Mouse (Mus musculus): ENCODE measurements around the gene Cd3d. TPM values are rescaled to one million over a fixed set of nuclear protein-coding genes. Genes with fewer than 3 reads are reported as not detected.

Cd3d gene
- polyA plus RNA-seq (2012; fragmentation: generic; extraction: Trizol): not detected
- long read RNA-seq, experiment 1: 0 reads
- long read RNA-seq, experiment 2: 0 reads

- no peaks in the 10 kb centered on the region for H3K36me3 ChIP-seq (ENCODE audit: control insufficient read depth, insufficient read depth)
- no peaks in the 10 kb centered on the region for H3K79me3 ChIP-seq (ENCODE audit: low read depth)
- H3K4me3 ChIP-seq (ENCODE audit: insufficient read depth, poor library complexity, severe bottlenecking): no peak within 1 kb of the TSS
- TF ChIP-seq CTCF (IDR thresholded peaks at IDR 0.05; ENCODE audit: control insufficient read depth, insufficient read depth, insufficient read length) (no peak), MYOD1 (IDR thresholded peaks at IDR 0.05; ENCODE audit: control insufficient read depth, insufficient read length, low read depth) (no peak), USF1 (IDR thresholded peaks at IDR 0.05; ENCODE audit: low read depth) (no peak), CEBPB (IDR thresholded peaks at IDR 0.05; ENCODE audit: low read depth) (no peak), MYOG (IDR thresholded peaks at IDR 0.05; ENCODE audit: control insufficient read depth, extremely low read depth, insufficient read length) (no peak), MAX (IDR thresholded peaks at IDR 0.05) (no peak), FOSL1 (IDR thresholded peaks at IDR 0.05; ENCODE audit: insufficient read depth, low read length, poor library complexity, severe bottlenecking) (no peak)
- peaks cover 31% of the 10 kb centered on the region for H3K27me3 ChIP-seq (ENCODE audit: control insufficient read depth, insufficient read depth, insufficient read length)
- H3K79me2 ChIP-seq (ENCODE audit: control insufficient read depth, insufficient read depth): no peaks in the 10 kb centered on the region
- no peak within 1 kb of the TSS for H3ac ChIP-seq (ENCODE audit: control insufficient read depth, insufficient read length, low read depth)
These were observed at the start of gene Cd3d for GRCm38 (mm10) chr9:44981676-44982075. Gene Cd3d (plus strand): TSS chr9:44981786.

- TF ChIP-seq MYOG (IDR thresholded peaks at IDR 0.05; ENCODE audit: control insufficient read depth, extremely low read depth, insufficient read length) (no peak), MAX (IDR thresholded peaks at IDR 0.05) (no peak), MYOD1 (IDR thresholded peaks at IDR 0.05; ENCODE audit: control insufficient read depth, insufficient read length, low read depth) (no peak), FOSL1 (IDR thresholded peaks at IDR 0.05; ENCODE audit: insufficient read depth, low read length, poor library complexity, severe bottlenecking) (no peak), CTCF (IDR thresholded peaks at IDR 0.05; ENCODE audit: control insufficient read depth, insufficient read depth, insufficient read length) (no peak), USF1 (IDR thresholded peaks at IDR 0.05; ENCODE audit: low read depth) (no peak), CEBPB (IDR thresholded peaks at IDR 0.05; ENCODE audit: low read depth) (no peak)
- peaks cover 35% of the 10 kb centered on the region for H3K36me3 ChIP-seq (ENCODE audit: control insufficient read depth, insufficient read depth)
These were observed 39.8 kb upstream of the Cd3d start for GRCm38 (mm10) chr9:44941756-44942155.

GRCm38 (mm10) chr9:44942421-44942820 is 39.2 kb upstream of the Cd3d start:
- Histone ChIP-seq H3K79me3 (ENCODE audit: low read depth) (no peaks in the 10 kb centered on the region), H3K4me3 (ENCODE audit: insufficient read depth, poor library complexity, severe bottlenecking) (no peak overlapping the region), H3K36me3 (ENCODE audit: control insufficient read depth, insufficient read depth) (peaks cover 41% of the 10 kb centered on the region), H3ac (ENCODE audit: control insufficient read depth, insufficient read length, low read depth) (no peak overlapping the region), H3K79me2 (ENCODE audit: control insufficient read depth, insufficient read depth) (no peaks in the 10 kb centered on the region), H3K27me3 (ENCODE audit: control insufficient read depth, insufficient read depth, insufficient read length) (no peaks in the 10 kb centered on the region)
- no peak for TF ChIP-seq MYOG (IDR thresholded peaks at IDR 0.05; ENCODE audit: control insufficient read depth, extremely low read depth, insufficient read length)
- TF ChIP-seq CTCF (IDR thresholded peaks at IDR 0.05; ENCODE audit: control insufficient read depth, insufficient read depth, insufficient read length): no peak
- no peak for TF ChIP-seq MYOD1 (IDR thresholded peaks at IDR 0.05; ENCODE audit: control insufficient read depth, insufficient read length, low read depth)
- no peak for TF ChIP-seq CEBPB (IDR thresholded peaks at IDR 0.05; ENCODE audit: low read depth)
- no peak for TF ChIP-seq USF1 (IDR thresholded peaks at IDR 0.05; ENCODE audit: low read depth)
- no peak for TF ChIP-seq MAX (IDR thresholded peaks at IDR 0.05)
- no peak for TF ChIP-seq FOSL1 (IDR thresholded peaks at IDR 0.05; ENCODE audit: insufficient read depth, low read length, poor library complexity, severe bottlenecking)

More at GRCm38 (mm10) chr9:44941756-44942155, 39.8 kb upstream of the Cd3d start:
- Histone ChIP-seq H3K79me3 (ENCODE audit: low read depth) (no peaks in the 10 kb centered on the region), H3K79me2 (ENCODE audit: control insufficient read depth, insufficient read depth) (no peaks in the 10 kb centered on the region), H3K4me3 (ENCODE audit: insufficient read depth, poor library complexity, severe bottlenecking) (no peak overlapping the region), H3ac (ENCODE audit: control insufficient read depth, insufficient read length, low read depth) (no peak overlapping the region), H3K27me3 (ENCODE audit: control insufficient read depth, insufficient read depth, insufficient read length) (no peaks in the 10 kb centered on the region)

GRCm38 (mm10) chr9:44946185-44946695 is 35.3 kb upstream of the Cd3d start:
- H3K36me3 ChIP-seq (ENCODE audit: control insufficient read depth, insufficient read depth): peaks cover 53% of the 10 kb centered on the region
- no peak overlapping the region for H3ac ChIP-seq (ENCODE audit: control insufficient read depth, insufficient read length, low read depth)
- TF ChIP-seq FOSL1 (IDR thresholded peaks at IDR 0.05; ENCODE audit: insufficient read depth, low read length, poor library complexity, severe bottlenecking): no peak
- TF ChIP-seq MAX (IDR thresholded peaks at IDR 0.05): no peak
- no peak for TF ChIP-seq USF1 (IDR thresholded peaks at IDR 0.05; ENCODE audit: low read depth)
- no peak for TF ChIP-seq MYOG (IDR thresholded peaks at IDR 0.05; ENCODE audit: control insufficient read depth, extremely low read depth, insufficient read length)
- no peak for TF ChIP-seq CEBPB (IDR thresholded peaks at IDR 0.05; ENCODE audit: low read depth)
- no peak for TF ChIP-seq CTCF (IDR thresholded peaks at IDR 0.05; ENCODE audit: control insufficient read depth, insufficient read depth, insufficient read length)

GRCm38 (mm10) chr9:44947836-44948235 is 33.8 kb upstream of the Cd3d start:
- H3K36me3 ChIP-seq (ENCODE audit: control insufficient read depth, insufficient read depth): peaks cover 63% of the 10 kb centered on the region
- H3ac ChIP-seq (ENCODE audit: control insufficient read depth, insufficient read length, low read depth): no peak overlapping the region
- no peak overlapping the region for H3K4me3 ChIP-seq (ENCODE audit: insufficient read depth, poor library complexity, severe bottlenecking)
- H3K79me2 ChIP-seq (ENCODE audit: control insufficient read depth, insufficient read depth): no peaks in the 10 kb centered on the region
- no peaks in the 10 kb centered on the region for H3K79me3 ChIP-seq (ENCODE audit: low read depth)
- H3K27me3 ChIP-seq (ENCODE audit: control insufficient read depth, insufficient read depth, insufficient read length): no peaks in the 10 kb centered on the region
- no peak for TF ChIP-seq USF1 (IDR thresholded peaks at IDR 0.05; ENCODE audit: low read depth)

More at GRCm38 (mm10) chr9:44946185-44946695, 35.3 kb upstream of the Cd3d start:
- Histone ChIP-seq H3K4me3 (ENCODE audit: insufficient read depth, poor library complexity, severe bottlenecking) (no peak overlapping the region), H3K79me3 (ENCODE audit: low read depth) (no peaks in the 10 kb centered on the region), H3K79me2 (ENCODE audit: control insufficient read depth, insufficient read depth) (no peaks in the 10 kb centered on the region), H3K27me3 (ENCODE audit: control insufficient read depth, insufficient read depth, insufficient read length) (no peaks in the 10 kb centered on the region)

GRCm38 (mm10) chr9:44954432-44954831 is 27.2 kb upstream of the Cd3d start:
- H3K4me3 ChIP-seq (ENCODE audit: insufficient read depth, poor library complexity, severe bottlenecking): no peak overlapping the region
- H3K27me3 ChIP-seq (ENCODE audit: control insufficient read depth, insufficient read depth, insufficient read length): no peaks in the 10 kb centered on the region
- no peaks in the 10 kb centered on the region for H3K79me3 ChIP-seq (ENCODE audit: low read depth)
- H3K79me2 ChIP-seq (ENCODE audit: control insufficient read depth, insufficient read depth): no peaks in the 10 kb centered on the region
- H3K36me3 ChIP-seq (ENCODE audit: control insufficient read depth, insufficient read depth): peaks cover 37% of the 10 kb centered on the region
- no peak overlapping the region for H3ac ChIP-seq (ENCODE audit: control insufficient read depth, insufficient read length, low read depth)
- TF ChIP-seq FOSL1 (IDR thresholded peaks at IDR 0.05; ENCODE audit: insufficient read depth, low read length, poor library complexity, severe bottlenecking) (no peak), CEBPB (IDR thresholded peaks at IDR 0.05; ENCODE audit: low read depth) (no peak), MYOG (IDR thresholded peaks at IDR 0.05; ENCODE audit: control insufficient read depth, extremely low read depth, insufficient read length) (no peak), USF1 (IDR thresholded peaks at IDR 0.05; ENCODE audit: low read depth) (no peak), CTCF (IDR thresholded peaks at IDR 0.05; ENCODE audit: control insufficient read depth, insufficient read depth, insufficient read length) (no peak), MYOD1 (IDR thresholded peaks at IDR 0.05; ENCODE audit: control insufficient read depth, insufficient read length, low read depth) (no peak), MAX (IDR thresholded peaks at IDR 0.05) (no peak)
